Mouse (Mus musculus) right cerebral cortex, postnatal 36 days (tissue): ENCODE measurements at regions not wholly inside any gene's neighbourhood (a gene's known extent, or its start where the extent isn't known, plus 50 kb on each side); places are given as distances from the start of the nearest gene placed in this dataset.

Experiments
- DNase-seq, 2 experiments: peaks; one replicate each; pipeline ENCODE4 v3.0.0; 2022; ENCODE audit warnings: low spot score in 2 of 2, mixed read lengths in 1 of 2

DNA sequence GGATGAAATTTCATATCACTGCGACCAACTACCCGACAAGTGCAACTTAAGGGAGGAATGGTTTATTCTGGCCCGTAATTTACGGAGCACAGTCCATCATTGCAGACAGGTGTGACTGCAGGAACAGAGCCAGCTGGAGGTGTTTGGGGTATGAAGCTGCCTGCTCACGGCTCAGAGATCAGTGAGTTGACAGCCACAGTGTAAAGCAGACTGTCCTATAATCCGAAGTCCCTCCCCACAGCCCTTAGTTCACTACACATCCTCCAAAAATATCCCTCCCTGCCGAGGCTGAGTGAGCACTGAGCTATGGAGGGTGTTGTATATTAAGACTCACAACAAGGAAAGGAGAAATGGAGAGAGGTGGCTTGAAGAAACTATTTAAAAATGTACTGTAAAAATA, 88.0 kb upstream of the Ednrb start:
- DNase-seq: no peak

DNA sequence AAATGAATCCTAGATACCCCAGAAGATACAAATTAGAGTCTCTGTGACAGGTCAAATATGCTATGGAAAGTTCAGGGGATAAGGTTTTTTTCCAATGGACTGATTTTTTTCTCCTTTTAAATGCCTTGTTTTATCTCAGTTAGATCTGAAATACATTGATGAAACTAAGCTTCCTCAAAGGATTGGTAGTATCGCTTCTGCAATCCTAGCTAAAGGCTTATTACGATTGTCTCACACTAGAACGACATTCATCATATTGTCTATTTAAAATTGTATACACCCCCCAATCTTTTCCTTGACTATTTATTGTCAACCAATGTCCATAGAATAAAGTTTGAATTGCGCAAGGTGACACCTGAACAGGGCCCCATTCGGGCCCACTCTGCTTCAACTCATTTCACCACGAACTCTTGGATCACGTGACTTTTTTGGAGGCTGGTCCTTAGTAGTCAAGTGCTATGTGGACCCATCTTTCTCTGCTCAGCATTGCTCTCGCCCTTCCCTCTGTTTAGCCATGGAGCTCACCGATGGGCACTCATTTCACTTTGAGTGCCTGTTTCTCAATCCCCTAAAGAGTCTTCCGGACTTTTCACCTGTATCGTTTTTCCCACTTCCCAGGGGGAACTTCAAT, 85.6 kb upstream of the Ednrb start:
- no peak for DNase-seq

DNA sequence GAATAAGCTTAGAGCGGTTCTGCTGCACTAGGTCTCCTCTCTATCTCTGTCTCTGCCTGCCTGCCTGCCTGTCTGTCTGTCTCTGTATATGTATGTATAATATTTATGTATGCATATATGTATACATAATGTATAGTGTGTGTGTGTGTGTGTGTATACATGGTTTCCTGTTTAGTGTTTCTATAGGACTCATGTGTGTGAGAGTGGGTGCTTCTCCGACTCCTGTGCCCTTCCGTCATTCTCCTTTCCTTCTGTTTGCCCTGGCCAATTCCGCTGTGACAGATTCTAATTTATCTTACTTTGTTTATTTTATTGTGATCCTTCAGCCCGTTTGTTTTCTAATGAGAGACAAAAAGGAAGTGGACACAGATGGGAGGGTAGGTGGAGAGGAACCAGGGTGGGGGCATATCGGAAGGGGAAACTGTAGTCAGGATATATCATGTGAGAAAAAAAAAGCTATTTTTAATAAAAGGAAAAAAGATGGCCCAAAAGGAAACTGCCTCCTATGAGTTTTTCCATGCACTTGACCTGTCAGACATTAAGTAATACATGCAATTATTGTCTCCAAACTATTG, 85.0 kb upstream of the Ednrb start:
- no peak for DNase-seq

DNA sequence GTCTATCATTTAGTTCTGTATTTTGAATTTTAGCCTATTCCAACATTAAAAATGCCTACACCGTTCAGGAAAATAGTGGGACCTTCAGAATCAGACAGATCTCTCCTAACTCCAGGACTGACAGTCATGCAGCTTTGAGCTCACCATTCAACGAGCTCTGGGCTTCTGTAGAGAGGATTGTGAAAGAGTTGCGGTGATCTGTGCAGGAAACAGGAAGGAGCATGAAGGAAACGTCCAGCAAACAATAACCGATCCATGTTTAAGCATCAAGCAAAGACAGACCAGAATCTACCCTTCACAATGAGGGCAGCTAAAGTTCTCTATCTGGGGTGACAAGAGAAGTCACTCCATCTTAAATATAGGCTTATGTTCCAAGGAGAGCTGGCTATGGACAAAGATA, 76.0 kb upstream of the Ednrb start:
- no peak for DNase-seq

DNA sequence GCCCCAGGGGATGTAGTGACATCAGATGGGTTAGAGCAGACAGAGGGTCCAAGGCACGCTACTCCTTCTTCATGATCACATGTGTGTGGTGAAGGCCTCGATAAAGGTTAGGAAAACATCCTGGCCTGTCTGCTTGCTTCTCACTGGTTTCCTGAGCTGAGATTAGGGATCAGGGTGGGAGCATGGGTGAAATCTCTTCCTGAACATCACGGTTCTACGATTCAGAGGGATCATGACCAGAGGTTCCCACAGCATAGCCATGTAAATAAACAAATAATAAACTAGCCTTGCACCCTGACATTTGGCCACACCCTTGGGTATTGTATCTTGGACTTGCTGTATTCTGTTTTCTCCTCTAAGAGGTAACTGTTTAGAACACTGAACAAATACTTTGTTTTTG, 75.2 kb upstream of the Ednrb start:
- no peak for DNase-seq

DNA sequence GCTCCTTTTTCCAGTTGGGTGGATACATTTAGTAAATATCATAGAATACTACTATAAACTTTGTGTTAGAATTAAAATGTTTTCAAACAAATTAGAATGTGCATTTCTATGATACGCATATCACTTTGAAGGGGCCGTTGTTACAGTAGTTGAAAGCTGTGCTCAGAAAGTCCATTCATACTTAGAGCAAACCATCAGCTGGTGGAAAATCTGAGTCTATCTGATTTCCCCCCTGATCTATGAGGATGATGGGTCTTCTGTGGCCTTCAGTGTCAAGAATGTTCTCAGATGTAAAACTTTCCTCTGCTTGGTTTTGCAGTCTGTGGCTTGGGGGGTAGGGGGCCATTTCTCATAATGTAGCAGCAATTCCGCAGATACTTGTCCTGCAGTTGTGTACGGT, 69.3 kb upstream of the Ednrb start:
- DNase-seq: no peak

DNA sequence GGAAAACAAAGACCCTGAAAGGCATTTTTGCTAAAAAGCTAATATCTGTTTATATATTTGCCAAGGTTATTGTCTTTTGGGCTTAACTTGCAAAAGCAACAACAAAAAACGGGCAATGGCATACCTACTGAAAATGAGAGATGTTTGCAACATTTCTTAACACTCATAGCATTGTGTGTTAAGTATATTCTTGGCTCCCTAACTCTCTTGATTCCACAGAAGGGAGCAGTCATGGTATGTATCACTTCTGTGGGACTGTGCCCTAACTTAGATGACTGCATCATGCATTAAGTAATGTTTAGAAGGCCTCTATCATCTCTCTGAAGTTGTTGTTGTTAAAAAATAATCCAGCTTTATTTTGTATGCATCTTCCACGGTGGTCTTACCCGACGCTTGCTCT, 67.5 kb upstream of the Ednrb start:
- no peak for DNase-seq

DNA sequence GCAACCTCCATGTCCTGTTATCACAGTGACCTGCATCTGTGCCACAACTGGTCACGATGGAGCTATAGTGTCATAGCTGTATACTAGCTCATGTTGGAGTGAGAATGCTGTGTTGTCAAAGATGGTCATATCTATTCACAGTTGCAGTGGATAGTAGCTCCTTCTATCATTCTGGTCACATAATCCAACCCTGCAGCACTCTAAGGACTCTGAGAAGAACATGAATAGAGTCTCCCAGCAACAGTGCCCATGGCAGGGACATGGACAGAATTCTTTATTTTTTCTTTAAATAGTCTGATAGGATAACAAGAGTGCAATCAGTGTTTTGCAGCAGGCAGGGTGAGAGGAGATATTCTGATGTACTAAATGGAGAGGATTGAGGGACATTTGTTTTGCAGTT, 67.1 kb upstream of the Ednrb start:
- DNase-seq: no peak

DNA sequence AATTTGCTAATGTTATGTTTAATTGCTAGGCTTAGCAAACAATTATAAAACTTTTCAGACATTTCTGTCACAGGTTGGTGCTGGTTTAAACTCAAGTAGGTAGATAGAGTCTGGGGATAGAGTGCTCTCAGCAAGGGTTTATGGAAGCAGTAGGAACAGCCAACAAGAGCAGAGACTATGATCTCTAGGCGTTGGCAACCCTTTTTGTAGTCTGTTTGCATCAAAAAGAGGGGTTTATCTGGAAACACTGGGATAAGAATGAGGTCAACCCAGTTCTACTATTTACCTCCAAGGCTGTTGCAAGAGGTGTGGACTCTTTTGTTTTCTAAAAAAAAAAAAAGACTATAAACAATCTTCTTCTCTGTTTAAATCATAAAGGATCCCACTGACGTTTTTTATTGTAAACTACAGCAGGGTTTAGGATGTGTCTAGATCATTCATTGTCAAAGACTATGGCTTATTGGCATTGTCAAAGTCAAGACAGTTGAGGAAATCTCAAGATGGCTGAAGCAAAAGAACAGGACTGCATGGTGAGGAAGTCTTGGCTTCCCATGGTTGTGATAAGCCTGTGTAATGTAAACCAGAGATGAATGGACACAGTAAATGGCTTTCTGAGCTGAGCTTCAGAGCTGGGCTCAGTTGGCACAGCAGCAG, 62.3 kb upstream of the Ednrb start:
- no peak for DNase-seq

DNA sequence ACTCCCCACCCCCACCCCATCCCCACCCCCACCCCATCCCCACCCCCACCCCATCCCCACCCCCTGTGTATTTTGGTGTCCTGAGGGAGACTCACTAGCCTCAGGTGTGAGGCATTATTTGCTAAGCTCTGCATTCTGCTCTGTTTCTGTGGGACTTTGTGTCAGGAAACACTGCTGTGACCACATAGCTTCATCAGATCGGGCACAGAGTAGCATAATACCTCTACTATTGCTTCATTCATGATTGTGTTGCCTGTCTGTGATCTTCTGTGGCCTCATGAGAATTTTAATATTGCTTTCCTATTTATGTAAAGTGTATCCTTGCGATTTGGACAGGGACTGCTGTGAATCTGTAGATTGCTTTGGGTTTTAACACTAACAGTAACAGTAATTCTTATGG, 56.6 kb upstream of the Ednrb start:
- no peak for DNase-seq

DNA sequence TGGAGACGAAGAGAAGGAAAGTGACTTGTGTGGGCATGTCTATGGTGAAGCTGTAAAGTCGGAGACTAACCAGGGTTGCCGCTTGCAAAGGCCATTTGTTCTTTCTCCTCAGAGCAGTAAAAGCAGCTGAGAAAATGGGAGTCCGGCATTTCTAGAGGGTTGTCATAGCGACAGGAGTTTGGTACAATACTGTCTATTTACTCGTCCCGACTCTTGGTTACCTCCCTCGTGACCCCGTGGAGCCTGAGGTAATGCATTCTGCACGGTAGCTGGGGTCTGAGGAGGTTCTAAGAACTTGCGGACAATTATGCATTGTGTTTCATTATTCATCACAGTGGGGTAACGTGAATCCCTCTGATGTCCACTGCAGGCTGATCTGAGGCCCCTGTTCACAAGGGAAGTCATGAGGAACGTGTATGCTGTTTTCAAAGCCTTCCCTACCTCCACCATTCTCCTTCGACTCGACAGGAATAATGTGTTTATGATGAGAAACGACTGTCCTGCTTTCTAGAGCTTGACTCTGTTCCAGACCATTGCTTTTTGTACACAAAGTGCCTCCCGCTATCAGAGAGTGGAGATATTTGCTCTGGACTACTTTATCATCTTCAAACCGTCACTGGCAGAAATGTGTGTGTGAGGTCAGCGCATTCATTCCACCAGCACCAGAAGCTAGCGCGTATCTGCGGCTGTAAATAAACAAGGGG, 55.1 kb upstream of the Ednrb start:
- DNase-seq: no peak

DNA sequence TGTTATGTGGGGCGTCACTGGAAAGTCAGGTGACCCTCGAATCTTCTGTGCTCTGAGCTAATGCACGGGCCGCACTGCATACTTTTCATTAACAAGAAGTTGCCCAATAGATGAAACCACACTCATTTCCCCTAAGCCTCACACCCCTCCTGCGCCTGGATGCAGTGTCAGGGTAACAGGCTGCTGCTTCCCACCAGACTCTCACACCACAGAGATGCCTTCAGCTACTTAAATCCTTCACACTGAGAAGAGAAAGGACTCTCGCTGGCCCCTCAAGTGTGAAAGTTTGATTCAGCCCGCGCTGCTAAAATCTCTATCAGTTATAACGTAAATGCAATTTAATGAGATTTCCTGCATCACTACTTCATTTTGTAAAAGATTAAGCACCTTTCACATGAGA, 54.5 kb upstream of the Ednrb start:
- no peak for DNase-seq

DNA sequence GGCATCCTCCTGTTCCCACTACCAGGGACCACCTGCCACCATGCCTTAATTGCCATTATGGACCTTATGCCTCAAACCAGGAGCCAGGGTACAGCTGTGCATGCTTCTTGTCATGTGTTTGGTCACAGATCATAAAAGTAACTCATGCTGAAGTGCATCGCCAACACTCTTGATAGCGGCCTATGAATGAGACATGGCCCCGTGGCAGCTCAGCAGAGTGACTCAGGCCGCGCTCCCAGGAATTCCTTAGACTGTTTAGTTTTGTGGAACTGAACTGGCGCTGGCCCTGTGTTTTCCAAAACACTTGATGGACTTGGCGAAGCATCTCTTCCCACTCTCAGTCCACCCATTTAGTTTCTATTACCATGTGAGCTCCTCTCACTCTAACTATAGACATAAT, 51.1 kb upstream of the Ednrb start:
- no peak for DNase-seq
